In genomic region chr14:49540104-49540503, GRCm38 (mm10) we compare ENCODE assay signal across 7 mouse cellular contexts. TPM values are rescaled to one million over a fixed set of nuclear protein-coding genes. Genes with fewer than 3 reads are reported as not detected.
DNase-seq lines count a peak whose midpoint lies in the region.

No protein-coding gene starts in this region.

- intact Hi-C loops in heart, postnatal 36 days (cut with DNase I): loop anchor here (1.0 to 2.0 kb wide), 3 partner anchors 147 to 302 kb away; no protein-coding TSS in a partner anchor

- DNase-seq in layer of hippocampus, postnatal 10 days (ENCODE audit: low spot score in 2 of 2): peak; percentile 19 to 29
- DNase-seq in layer of hippocampus, adult 9-10 months (ENCODE audit: low spot score): no peak
- DNase-seq in Muller cell, postnatal 12 days (ENCODE audit: inconsistent ontology term): peak; percentile 53
- DNase-seq in adrenal gland, postnatal 25 days: peak; percentile 24
- DNase-seq in heart, postnatal 36 days: peak; percentile 14 to 25
- no peak for DNase-seq in yolk sac, embryonic 10.5 days (ENCODE audit: low spot score)
- DNase-seq in spleen, postnatal 36 days (ENCODE audit: low spot score in 2 of 2): no peak

RNA-seq across cellular contexts. Expression of gene Slc35f4, which starts 14.3 kb away (rescaled TPM):
- 10 to 100 TPM; 17.0 to 18.0 TPM for total RNA-seq in layer of hippocampus, postnatal 10 days (2021)
- not detected in 2 replicates for total RNA-seq in adrenal gland, postnatal 25 days (2021)
- total RNA-seq in heart, postnatal 36 days (2021): not detected

Comparison
In these comparisons a context has a peak if more than half of its experiments do, and no peak if none do; other contexts are left out.
1. DNase-seq: peak in layer of hippocampus, postnatal 10 days (2 of 2), Muller cell, postnatal 12 days (single experiment), adrenal gland, postnatal 25 days (single experiment) and heart, postnatal 36 days (2 of 2); none in layer of hippocampus, adult 9-10 months (single experiment), yolk sac, embryonic 10.5 days (single experiment) and spleen, postnatal 36 days (0 of 2).
2. RNA of gene Slc35f4, which starts 14.3 kb away (total RNA-seq): 17.0 to 18.0 TPM in layer of hippocampus, postnatal 10 days; not detected in adrenal gland, postnatal 25 days and not detected in heart, postnatal 36 days; every median in the first group is over 10 times any median in the second.